Mouse (Mus musculus) lung, adult 18-20 months (tissue): ENCODE measurements at regions not wholly inside any gene's neighbourhood (a gene's known extent, or its start where the extent isn't known, plus 50 kb on each side); places are given as distances from the start of the nearest gene placed in this dataset.

ENCODE experiments used
- DNase-seq, 2 experiments: peaks; one replicate each; pipeline ENCODE4 v3.0.0; 2022; ENCODE audit warnings: mixed read lengths in 2 of 2

GRCm38 (mm10) chr11:31721908-31722307, 50.2 kb upstream of the Bod1 start:
- no peak for DNase-seq

- no peak for DNase-seq
Observed at GRCm38 (mm10) chr11:31724506-31724905, 52.8 kb upstream of the Bod1 start.

- no peak for DNase-seq
Observed at GRCm38 (mm10) chr11:31725936-31726647, 54.4 kb upstream of the Bod1 start.

- peak; percentile 32 to 63 for DNase-seq
Observed at GRCm38 (mm10) chr11:31727289-31727688, 55.6 kb upstream of the Bod1 start.

GRCm38 (mm10) chr11:31729728-31730127, 58.0 kb upstream of the Bod1 start:
- DNase-seq = peak; percentile 20 to 47

- no peak for DNase-seq
Observed at GRCm38 (mm10) chr11:31730181-31730580, 58.5 kb upstream of the Bod1 start.

GRCm38 (mm10) chr11:31730680-31731079, 59.0 kb upstream of the Bod1 start:
- no peak for DNase-seq

GRCm38 (mm10) chr11:31731459-31731858, 59.8 kb upstream of the Bod1 start:
- DNase-seq = no peak

- no peak for DNase-seq
Observed at GRCm38 (mm10) chr11:31732342-31732741, 60.7 kb upstream of the Bod1 start.

GRCm38 (mm10) chr11:31732958-31733357, 61.3 kb upstream of the Bod1 start:
- DNase-seq = no peak

- DNase-seq = no peak
Observed at GRCm38 (mm10) chr11:31734091-31734490, 62.4 kb upstream of the Bod1 start.

GRCm38 (mm10) chr11:31735257-31735656, 63.6 kb upstream of the Bod1 start:
- DNase-seq = no peak

- DNase-seq = no peak
Observed at GRCm38 (mm10) chr11:31736086-31736485, 64.4 kb upstream of the Bod1 start.

GRCm38 (mm10) chr11:31736556-31737089, 64.9 kb upstream of the Bod1 start:
- peak in 1 of 2 experiments; percentile 41 for DNase-seq

GRCm38 (mm10) chr11:31738148-31739021, 66.7 kb upstream of the Bod1 start:
- DNase-seq = peak; percentile 81 to 86

- DNase-seq = peak; percentile 81 to 88
Observed at GRCm38 (mm10) chr11:31740409-31740808, 68.7 kb upstream of the Bod1 start.

- no peak for DNase-seq
Observed at GRCm38 (mm10) chr11:31742160-31742559, 70.5 kb upstream of the Bod1 start.

GRCm38 (mm10) chr11:31744076-31744785, 72.5 kb upstream of the Bod1 start:
- DNase-seq = no peak

GRCm38 (mm10) chr11:31745028-31745865, 73.6 kb upstream of the Bod1 start:
- DNase-seq = no peak

- DNase-seq = peak in 1 of 2 experiments; percentile 41
Observed at GRCm38 (mm10) chr11:31745866-31746248, 74.2 kb upstream of the Bod1 start.

- DNase-seq = no peak
Observed at GRCm38 (mm10) chr11:31746488-31746887, 74.8 kb upstream of the Bod1 start.

GRCm38 (mm10) chr11:31746939-31747338, 75.3 kb upstream of the Bod1 start:
- DNase-seq = no peak
